Mouse (Mus musculus) liver, embryonic 14.5 days (tissue): ENCODE results near the gene Creld1.

Experiments used
- CTCF ChIP-seq: IDR thresholded peaks from 2 replicates; pipeline ENCODE4 v1.5.1; 2016; ENCODE audit warnings: antibody characterized with exemption, low read depth, control low read depth
- EP300 ChIP-seq: IDR thresholded peaks from 2 replicates; pipeline ENCODE4 v1.6.1; 2016; ENCODE audit warnings: antibody characterized with exemption, low read depth

- TF ChIP-seq CTCF (peak; percentile 26; the same call in 1 of the 2 replicates), EP300 (no peak)
Measured at GRCm38 (mm10) chr6:113482477-113483099, 509 bp upstream of the Creld1 start.
